10 mouse cellular contexts compared by ENCODE assay signal in genomic region chr3:87560156-87560555, GRCm38 (mm10). TPM values are rescaled to one million over a fixed set of nuclear protein-coding genes. Genes with fewer than 3 reads are reported as not detected.
A peak's percentile ranks its signal among the peaks of the same experiment; 100 is the strongest.
DNase-seq lines count a peak whose midpoint lies in the region; ATAC-seq and TF ChIP-seq lines count a peak whose summit lies in the region.
"Had no signal": no experiment of that assay in that cellular context is flagged by ENCODE, and none has a peak within 500 bp of the region (broad histone marks: within the 10 kb centered on the region; RNA-seq: fewer than 3 reads in every experiment).

No protein-coding gene starts in this region.

- no peaks in the 10 kb centered on the region for H3K36me3 ChIP-seq in intestine, postnatal 0 days (ENCODE audit: control insufficient read depth, insufficient read depth)
- no peaks in the 10 kb centered on the region for H3K36me3 ChIP-seq in intestine, embryonic 15.5 days
- no peaks in the 10 kb centered on the region for H3K36me3 ChIP-seq in midbrain, embryonic 14.5 days (ENCODE audit: control insufficient read depth, insufficient read depth, low read length)
- no peaks in the 10 kb centered on the region for H3K36me3 ChIP-seq in midbrain, embryonic 10.5 days
- no peaks in the 10 kb centered on the region for H3K36me3 ChIP-seq in MEL (ENCODE audit: control insufficient read depth in 1 of 2, insufficient read depth in 2 of 2, low read length in 2 of 2)
- H3K36me3 ChIP-seq: limb, embryonic 13.5 days had no signal

- no peak overlapping the region for H3K9ac ChIP-seq in intestine, postnatal 0 days (ENCODE audit: low read depth, low read length)
- H3K9ac ChIP-seq in intestine, embryonic 15.5 days: no peak overlapping the region
- no peak overlapping the region for H3K9ac ChIP-seq in midbrain, embryonic 14.5 days (replicated peaks; ENCODE audit: low read length)
- H3K9ac ChIP-seq in MEL (ENCODE audit: control insufficient read depth, low read depth, low read length, poor library complexity, severe bottlenecking): no peak overlapping the region
- H3K9ac ChIP-seq: limb, embryonic 13.5 days had no signal

- no peak overlapping the region for H3K4me3 ChIP-seq in intestine, postnatal 0 days (ENCODE audit: low read depth, low read length)
- H3K4me3 ChIP-seq in intestine, embryonic 15.5 days (replicated peaks): no peak overlapping the region
- H3K4me3 ChIP-seq in midbrain, embryonic 14.5 days (replicated peaks; ENCODE audit: low read depth, low read length): no peak overlapping the region
- no peak overlapping the region for H3K4me3 ChIP-seq in midbrain, embryonic 10.5 days
- H3K4me3 ChIP-seq in MEL (ENCODE audit: control insufficient read depth in 1 of 2, insufficient read depth in 1 of 2, low read depth in 2 of 2, low read length in 2 of 2): no peak overlapping the region
- H3K4me3 ChIP-seq in bone marrow, adult 2 months (replicated peaks; ENCODE audit: control insufficient read depth, low read depth, low read length): no peak overlapping the region
- H3K4me3 ChIP-seq: limb, embryonic 13.5 days had no signal

- intact Hi-C loops in gastrocnemius, postnatal 14 days (cut with DNase I; ENCODE audit: low total_unique reads): loop anchor here (10.0 kb wide), 1 partner anchor 145 kb away; no protein-coding TSS in a partner anchor

- WGBS in intestine, postnatal 0 days: 68% methylated on average over 3 of the region's 3 CpGs
- 63% methylated on average over 3 of the region's 3 CpGs for WGBS in intestine, embryonic 15.5 days
- 52% methylated on average over 3 of the region's 3 CpGs for WGBS in midbrain, embryonic 14.5 days
- WGBS in midbrain, embryonic 10.5 days: 72% methylated on average over 3 of the region's 3 CpGs
- WGBS in bone marrow, adult 2 months: 39% methylated on average over 3 of the region's 3 CpGs

- peaks cover 10% of the 10 kb centered on the region for H3K4me1 ChIP-seq in intestine, postnatal 0 days (replicated peaks; ENCODE audit: control insufficient read depth, insufficient read depth, low read length)
- H3K4me1 ChIP-seq in intestine, embryonic 15.5 days (replicated peaks): 0 out of 2 replicates have a peak, but pooled peaks cover 12% of the 10 kb centered on the region
- H3K4me1 ChIP-seq in midbrain, embryonic 14.5 days (ENCODE audit: control insufficient read depth, insufficient read depth, low read length): no peaks in the 10 kb centered on the region
- H3K4me1 ChIP-seq in midbrain, embryonic 10.5 days: peaks cover 2% of the 10 kb centered on the region; the same call in 1 of the 2 replicates
- H3K4me1 ChIP-seq in MEL (ENCODE audit: control insufficient read depth in 1 of 2, insufficient read depth in 2 of 2, low read length in 2 of 2): 0 out of 4 replicates have a peak, but pooled peaks cover 0 to 7% of the 10 kb centered on the region in 2 experiments
- H3K4me1 ChIP-seq in bone marrow, adult 2 months (ENCODE audit: control insufficient read depth, insufficient read depth, low read length): no peaks in the 10 kb centered on the region
- H3K4me1 ChIP-seq: limb, embryonic 13.5 days had no signal

- H3K9me3 ChIP-seq in intestine, postnatal 0 days (ENCODE audit: control insufficient read depth): no peaks in the 10 kb centered on the region
- no peaks in the 10 kb centered on the region for H3K9me3 ChIP-seq in intestine, embryonic 15.5 days
- H3K9me3 ChIP-seq in midbrain, embryonic 14.5 days (ENCODE audit: control insufficient read depth, low read length): no peaks in the 10 kb centered on the region
- H3K9me3 ChIP-seq in midbrain, embryonic 10.5 days (replicated peaks): no peaks in the 10 kb centered on the region
- H3K9me3 ChIP-seq in MEL (replicated peaks; ENCODE audit: insufficient read depth, low read length): no peaks in the 10 kb centered on the region
- H3K9me3 ChIP-seq: limb, embryonic 13.5 days had no signal

- TF ChIP-seq RAD21 in MEL (IDR thresholded peaks at IDR 0.05; ENCODE audit: low read depth, low read length): peak; percentile 1; the same call in 1 of the 2 replicates

- peak; percentile 55 for TF ChIP-seq CTCF in intestine, postnatal 0 days (IDR thresholded peaks at IDR 0.05; ENCODE audit: low read depth)
- peak in 2 of 3 experiments; percentile 42 to 51; a peak in 3 of 6 replicates for TF ChIP-seq CTCF in MEL (IDR thresholded peaks at IDR 0.05 in 2 of 3, conservative IDR thresholded peaks at IDR 0.05 in 1 of 3; ENCODE audit: control insufficient read depth in 1 of 3, insufficient read depth in 1 of 3, low read depth in 2 of 3, low read length in 3 of 3, poor library complexity in 1 of 3, severe bottlenecking in 1 of 3)
- TF ChIP-seq CTCF in bone marrow, adult 2 months (IDR thresholded peaks at IDR 0.05; ENCODE audit: control insufficient read depth, insufficient read depth, low read length): peak; percentile 24; the same call in 1 of the 2 replicates

- H3K4me2 ChIP-seq in intestine, postnatal 0 days (replicated peaks; ENCODE audit: low read depth): no peak overlapping the region
- H3K4me2 ChIP-seq in intestine, embryonic 15.5 days (replicated peaks): no peak overlapping the region
- H3K4me2 ChIP-seq in midbrain, embryonic 14.5 days (ENCODE audit: low read length): no peak overlapping the region
- H3K4me2 ChIP-seq: limb, embryonic 13.5 days had no signal

- no peak for TF ChIP-seq EP300 in MEL (IDR thresholded peaks at IDR 0.05; ENCODE audit: low read depth in 1 of 2, low read length in 2 of 2)

- TF ChIP-seq POLR2A in MEL (IDR thresholded peaks at IDR 0.05; ENCODE audit: control insufficient read depth in 1 of 2, insufficient read depth in 1 of 2, low read depth in 1 of 2, low read length in 2 of 2, poor library complexity in 1 of 2): no peak
- TF ChIP-seq POLR2A in bone marrow, adult 2 months (IDR thresholded peaks at IDR 0.05; ENCODE audit: borderline replicate concordance, control insufficient read depth, low read depth, low read length): no peak

- DNase-seq in midbrain, embryonic 14.5 days: peak; percentile 44
- DNase-seq in midbrain, embryonic 10.5 days (ENCODE audit: low spot score): no peak
- no peak for DNase-seq in MEL (ENCODE audit: low read depth, low spot score)
- no peak for DNase-seq in frontal cortex, postnatal 10 days (ENCODE audit: low spot score in 2 of 2)
- DNase-seq in gastrocnemius, postnatal 14 days: no peak
- DNase-seq: right cerebral cortex, postnatal 25 days had no signal

- ATAC-seq in intestine, postnatal 0 days: no peak
- ATAC-seq in intestine, embryonic 15.5 days: no peak
- no peak for ATAC-seq in midbrain, embryonic 14.5 days (ENCODE audit: low FRiP score, low TSS enrichment)

- H3K27me3 ChIP-seq in intestine, postnatal 0 days (replicated peaks; ENCODE audit: control insufficient read depth, insufficient read depth, low read length): no peaks in the 10 kb centered on the region
- no peaks in the 10 kb centered on the region for H3K27me3 ChIP-seq in intestine, embryonic 15.5 days (replicated peaks)
- no peaks in the 10 kb centered on the region for H3K27me3 ChIP-seq in midbrain, embryonic 14.5 days (ENCODE audit: control insufficient read depth, insufficient read depth, low read length)
- peaks cover 4% of the 10 kb centered on the region; the same call in 1 of the 2 replicates for H3K27me3 ChIP-seq in midbrain, embryonic 10.5 days (ENCODE audit: low read depth, poor library complexity, severe bottlenecking)
- no peaks in the 10 kb centered on the region; a peak in 2 of 4 replicates for H3K27me3 ChIP-seq in MEL (ENCODE audit: control insufficient read depth in 1 of 2, insufficient read depth in 2 of 2, low read length in 2 of 2)
- H3K27me3 ChIP-seq: limb, embryonic 13.5 days had no signal

- H3K79me2 ChIP-seq in MEL (ENCODE audit: control insufficient read depth, insufficient read depth, low read length, poor library complexity): no peaks in the 10 kb centered on the region

- H3K27ac ChIP-seq in intestine, postnatal 0 days (ENCODE audit: low read depth, low read length): no peak overlapping the region
- H3K27ac ChIP-seq in intestine, embryonic 15.5 days: no peak overlapping the region
- no peak overlapping the region for H3K27ac ChIP-seq in midbrain, embryonic 14.5 days (replicated peaks; ENCODE audit: low read depth, low read length)
- H3K27ac ChIP-seq in midbrain, embryonic 10.5 days (replicated peaks): no peak overlapping the region
- H3K27ac ChIP-seq in MEL (ENCODE audit: control insufficient read depth, low read depth, low read length): no peak overlapping the region
- H3K27ac ChIP-seq in bone marrow, adult 2 months (ENCODE audit: control insufficient read depth, insufficient read depth, low read depth, low read length, poor library complexity): no peak overlapping the region
- H3K27ac ChIP-seq: limb, embryonic 13.5 days had no signal

TF ChIP-seq in MEL, 35 proteins besides CTCF, POLR2A, EP300 and RAD21:
- TF ChIP-seq SMC3 (IDR thresholded peaks at IDR 0.05; ENCODE audit: low read depth, low read length) (peak; percentile 59), USF2 (IDR thresholded peaks at IDR 0.05; ENCODE audit: borderline replicate concordance in 1 of 2, insufficient read depth in 1 of 2, low read depth in 1 of 2, low read length in 2 of 2) (no peak)

RNA-seq across cellular contexts. Expression of gene Etv3, which starts 34.9 kb away (rescaled TPM):
- polyA plus RNA-seq in intestine, postnatal 0 days (2015; fragmentation: Nextera tagmentation; extraction: Ambion mirVana): 9.5 and 11.2 TPM in 2 replicates
- polyA plus RNA-seq in intestine, embryonic 15.5 days (2015; fragmentation: Nextera tagmentation; extraction: Ambion mirVana): 12.5 and 13.1 TPM in 2 replicates
- polyA plus RNA-seq in midbrain, embryonic 14.5 days (2014; fragmentation: Nextera tagmentation; extraction: Ambion mirVana): 7.0 and 8.3 TPM in 2 replicates
- 9.8 and 11.8 TPM in 2 replicates for polyA plus RNA-seq in midbrain, embryonic 10.5 days (2016; fragmentation: Nextera tagmentation; extraction: Ambion mirVana)
- 5.8 and 7.4 TPM in 2 replicates for total RNA-seq in MEL (2012; rRNA removed)
- polyA plus RNA-seq in MEL (2012; ENCODE audit: insufficient read depth in 1 of 2, insufficient read length in 2 of 2, low read depth in 1 of 2, low replicate concordance in 2 of 2, missing spikeins in 1 of 2): 10 to 100 TPM in 1 of 2 experiments, not detected in 1; 10.4 TPM
- 4.2 and 6.1 TPM in 2 replicates for polyA plus RNA-seq in bone marrow, adult 2 months (2011; ENCODE audit: insufficient read depth, insufficient read length, low replicate concordance, missing spikeins)
- 1 to 10 TPM; 9.5 to 9.8 TPM for total RNA-seq in gastrocnemius, postnatal 14 days (2021)

RNA-seq across cellular contexts. Expression of gene Arhgef11, which starts 57.2 kb away (rescaled TPM):
- polyA plus RNA-seq in intestine, postnatal 0 days (2015; fragmentation: Nextera tagmentation; extraction: Ambion mirVana): 6.5 and 7.6 TPM in 2 replicates
- polyA plus RNA-seq in intestine, embryonic 15.5 days (2015; fragmentation: Nextera tagmentation; extraction: Ambion mirVana): 13.7 and 14.4 TPM in 2 replicates
- 22.8 and 30.6 TPM in 2 replicates for polyA plus RNA-seq in midbrain, embryonic 14.5 days (2014; fragmentation: Nextera tagmentation; extraction: Ambion mirVana)
- 12.9 and 15.5 TPM in 2 replicates for polyA plus RNA-seq in midbrain, embryonic 10.5 days (2016; fragmentation: Nextera tagmentation; extraction: Ambion mirVana)
- total RNA-seq in MEL (2012; rRNA removed): 2.0 and 2.3 TPM in 2 replicates
- 1 to 10 TPM in 1 of 2 experiments, not detected in 1; 4.9 TPM for polyA plus RNA-seq in MEL (2012; ENCODE audit: insufficient read depth in 1 of 2, insufficient read length in 2 of 2, low read depth in 1 of 2, low replicate concordance in 2 of 2, missing spikeins in 1 of 2)
- polyA plus RNA-seq in bone marrow, adult 2 months (2011; ENCODE audit: insufficient read depth, insufficient read length, low replicate concordance, missing spikeins): 3.4 and 4.5 TPM in 2 replicates
- 10 to 100 TPM; 15.2 to 16.4 TPM for total RNA-seq in gastrocnemius, postnatal 14 days (2021)
